Mouse (Mus musculus) skeletal muscle tissue, adult 2 months (tissue): Measurements from ENCODE around the gene Gm29644.
"Not testable (repeated sequence)": the region's sequence is repeated elsewhere in the genome, so short reads cannot be mapped to it uniquely, and the experiment has no call there.

Experiments used
- DNase-seq: peaks from one replicate; pipeline ENCODE4 v3.0.0-alpha.2; 2012; ENCODE audit warnings: low read depth, low spot score

Gm29644 gene

GRCm38 (mm10) chrY:70303187-70303586 is at the start of gene Gm29644, which contains the start of gene Gm29423:
Gene Gm29644 (minus strand): TSS chrY:70303343.
Gene Gm29423 (minus strand): TSS chrY:70303287.
- DNase-seq: not testable (repeated sequence)

- not testable (repeated sequence) for DNase-seq
Measured at GRCm38 (mm10) chrY:70273542-70273941, 29.6 kb downstream of the Gm29644 start, which contains the start of gene Gm21118. Gene Gm21118 (minus strand): TSS chrY:70273642.
